Mouse (Mus musculus) induced T-regulatory cell, adult 2 months (primary cell): ENCODE results near the gene Ror2.

Source experiments
- DNase-seq: peaks from one replicate; pipeline ENCODE4 v3.0.0-alpha.2; 2012; ENCODE audit warnings: low read depth

Gene Ror2

DNA sequence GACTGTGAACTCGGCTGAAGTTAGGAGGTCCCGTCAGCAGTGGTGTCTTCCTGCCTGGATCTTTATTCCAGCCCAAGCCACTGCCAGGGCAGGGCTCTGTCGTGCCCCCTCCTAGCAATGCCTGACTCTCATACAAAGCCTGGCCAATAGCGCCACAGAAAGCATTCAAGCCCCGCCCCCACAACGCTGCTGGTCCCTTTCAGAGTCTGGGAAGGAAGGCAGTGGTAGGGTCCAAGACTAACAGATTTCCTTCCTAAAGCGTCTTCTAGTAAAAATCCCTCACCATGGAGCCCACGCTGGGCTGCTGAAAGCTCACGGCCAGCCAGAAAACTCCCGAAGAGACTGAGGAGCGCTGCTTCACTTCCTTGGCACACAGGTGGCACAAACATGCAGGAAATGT, 165.0 kb downstream of the Ror2 start:
- DNase-seq, result no peak

GRCm38 (mm10) chr13:53119586-53120426, 166.1 kb downstream of the Ror2 start:
- DNase-seq, result peak; percentile 79

GRCm38 (mm10) chr13:53118398-53118797, 167.5 kb downstream of the Ror2 start:
- peak; percentile 19 for DNase-seq

- DNase-seq, result no peak
Measured at GRCm38 (mm10) chr13:53117921-53118320, 168.0 kb downstream of the Ror2 start.

DNA sequence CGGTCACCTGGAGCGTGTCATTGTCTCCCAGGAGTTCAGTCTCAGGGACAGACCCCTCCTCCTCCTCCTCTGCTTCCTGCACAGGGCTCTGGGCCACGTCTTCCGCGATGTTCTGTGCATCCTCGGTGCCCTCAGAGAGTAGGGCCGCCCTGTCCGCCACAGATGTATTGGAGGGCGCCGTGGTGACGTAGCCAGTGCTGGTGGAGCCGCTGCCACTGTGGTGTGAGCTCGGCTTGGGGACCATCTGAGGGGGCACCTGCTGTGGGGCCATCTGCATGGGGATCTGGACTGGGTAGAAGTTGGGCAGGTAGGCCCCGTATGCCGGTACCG, 175.7 kb downstream of the Ror2 start:
- no peak for DNase-seq

GRCm38 (mm10) chr13:53109560-53110248, 176.2 kb downstream of the Ror2 start:
- peak; percentile 93 for DNase-seq

DNA sequence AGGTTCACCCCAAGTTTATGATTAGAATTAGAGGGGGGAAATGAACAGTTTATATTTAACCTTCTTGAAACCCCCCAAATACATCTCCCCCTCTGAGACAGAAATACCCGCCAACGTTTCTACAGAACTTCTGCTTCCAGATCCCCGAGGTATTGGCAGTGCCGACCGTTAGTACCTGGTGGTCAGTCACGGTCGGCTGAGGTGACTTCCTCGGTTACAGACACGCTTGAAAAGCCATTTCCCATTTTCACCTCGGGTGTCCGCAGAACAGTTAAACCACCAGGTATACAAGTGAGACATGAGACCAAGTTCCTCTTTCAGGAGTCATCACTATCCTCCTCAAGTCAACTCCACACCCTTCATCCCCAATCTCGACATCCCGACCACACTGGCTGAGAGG, 179.2 kb downstream of the Ror2 start:
- no peak for DNase-seq

DNA sequence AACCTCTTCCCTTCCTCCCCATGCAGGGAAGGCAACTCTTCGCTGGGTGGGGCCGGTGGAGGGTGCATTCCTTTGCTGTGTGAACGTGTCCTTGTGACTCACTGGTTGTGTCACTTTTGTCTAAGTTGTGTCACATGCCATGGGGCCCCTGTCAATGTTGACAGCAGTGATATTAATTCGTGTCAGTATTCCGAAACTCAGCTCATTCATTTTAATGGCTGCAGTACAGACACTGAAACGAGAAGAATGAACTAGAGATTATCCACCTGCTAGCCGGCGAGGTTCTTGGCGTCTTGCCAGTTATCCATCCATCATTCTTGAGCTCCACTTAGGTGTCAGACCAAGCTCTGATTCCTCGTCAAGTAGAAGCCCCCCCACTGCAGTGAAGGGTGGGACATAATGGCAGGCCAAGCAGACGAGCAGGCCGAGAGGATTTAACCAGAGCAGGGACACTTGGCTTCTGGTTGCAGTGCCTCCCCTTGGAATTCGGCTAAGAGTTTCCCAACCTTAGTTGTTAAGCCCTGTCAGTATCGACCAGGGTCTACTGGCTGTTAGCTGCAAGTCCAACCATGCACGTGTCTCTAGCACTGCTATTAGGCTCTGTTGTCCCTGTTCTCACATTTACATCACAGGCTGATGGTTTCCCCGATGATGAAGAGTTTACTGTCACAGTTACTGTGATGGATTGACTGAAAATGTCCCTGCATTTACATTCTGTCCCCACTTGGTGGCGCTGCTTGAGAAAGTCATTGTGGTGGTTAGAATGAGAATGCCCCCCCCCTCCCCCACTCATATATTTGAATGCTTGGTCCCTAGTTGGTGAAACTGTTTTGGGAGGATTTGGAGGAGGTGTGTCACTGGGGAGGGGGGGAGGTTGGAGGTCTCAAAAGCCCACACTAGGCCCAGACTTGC, 185.9 kb downstream of the Ror2 start:
- peak; percentile 30 for DNase-seq

DNA sequence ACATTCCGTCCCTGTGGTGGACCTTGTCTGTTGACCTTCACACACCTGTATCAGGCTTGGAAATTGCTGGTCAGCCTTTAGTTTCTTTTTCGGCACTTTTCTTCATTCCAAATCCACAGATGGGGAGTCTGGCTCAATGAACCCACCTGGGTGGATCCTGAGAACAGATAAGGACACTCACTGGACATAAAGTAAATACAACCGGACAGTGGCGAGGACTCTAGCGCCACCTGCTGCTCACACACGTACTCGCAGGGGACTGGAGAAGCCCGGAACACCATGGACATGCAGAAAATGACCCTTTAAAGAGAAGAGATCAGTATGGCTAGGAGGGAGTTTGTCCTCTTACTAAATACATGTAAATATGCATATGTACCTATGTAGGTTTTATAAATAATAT, 189.3 kb downstream of the Ror2 start:
- peak; percentile 58 for DNase-seq

DNA sequence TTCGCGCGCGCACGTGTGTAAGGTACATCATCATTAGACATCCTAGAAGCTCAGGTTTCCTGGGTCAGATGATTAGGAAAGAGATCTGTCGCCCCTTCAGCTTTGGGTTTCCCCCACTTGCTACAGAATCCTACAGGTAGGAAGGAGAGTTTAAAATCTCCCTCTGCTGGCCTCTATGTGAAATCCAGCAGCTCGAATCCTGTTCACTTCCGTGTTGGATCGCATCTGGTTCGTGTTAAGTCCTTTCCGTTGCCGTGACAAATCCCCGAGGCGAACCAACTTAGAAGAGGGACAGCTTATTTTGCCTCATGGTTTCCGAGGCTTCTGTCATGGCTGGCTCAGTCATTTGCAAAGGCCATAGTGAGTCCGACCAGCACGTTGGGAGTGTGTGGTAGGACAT, 190.7 kb downstream of the Ror2 start:
- no peak for DNase-seq

DNA sequence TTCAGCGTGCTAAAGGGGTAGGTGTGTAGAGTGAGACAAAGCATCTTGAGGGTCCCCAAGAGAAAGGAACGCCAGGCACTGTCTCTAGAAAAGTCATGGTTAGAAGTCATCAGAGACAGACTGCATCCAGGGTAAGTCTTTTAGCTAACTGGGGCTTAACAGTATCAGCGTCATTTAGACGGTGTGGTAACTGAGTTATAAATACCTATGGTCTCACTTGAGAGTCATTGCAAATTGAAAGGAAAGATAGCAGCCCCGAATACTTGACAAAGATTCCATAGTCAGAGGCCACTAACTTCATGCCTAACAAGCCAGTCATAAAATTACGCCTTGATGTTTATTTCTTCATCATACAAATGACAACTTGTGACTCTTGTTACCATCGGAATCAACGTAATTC, 191.3 kb downstream of the Ror2 start:
- no peak for DNase-seq

GRCm38 (mm10) chr13:53093407-53093806, 192.5 kb downstream of the Ror2 start:
- no peak for DNase-seq

DNA sequence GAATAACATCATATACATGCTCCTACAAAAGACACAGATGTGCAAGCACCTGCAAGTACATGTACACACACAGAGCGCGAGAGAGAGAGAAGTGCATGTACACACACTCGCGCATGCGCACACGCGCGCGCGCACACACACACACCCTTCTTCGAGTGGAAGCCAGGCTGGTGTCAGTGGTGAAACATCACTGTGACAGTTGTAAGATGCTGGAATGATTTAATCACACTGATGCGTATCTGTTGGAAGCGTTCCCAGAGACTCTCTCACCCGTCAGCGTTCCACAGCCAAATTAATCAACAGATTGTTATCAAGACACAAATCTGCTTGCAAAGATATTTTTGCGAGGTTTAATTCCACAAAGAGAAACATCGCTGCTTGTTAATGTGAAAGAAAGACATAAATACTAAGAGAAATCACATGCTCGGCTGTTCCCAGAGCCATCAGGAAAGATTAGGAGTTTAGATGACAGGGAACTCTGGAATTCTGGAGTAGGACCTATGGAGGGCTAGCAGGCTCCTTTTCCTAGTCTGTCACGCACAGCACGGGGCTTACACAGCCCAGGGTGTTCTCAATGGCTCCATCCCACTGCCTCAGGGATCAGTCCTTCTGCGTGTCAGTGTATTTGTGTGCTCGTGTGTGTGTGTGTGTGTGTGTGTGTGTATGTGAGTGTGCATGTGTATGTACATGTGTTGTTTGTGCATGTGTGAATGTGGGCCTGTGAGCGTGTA, 199.2 kb downstream of the Ror2 start:
- DNase-seq, result no peak

DNA sequence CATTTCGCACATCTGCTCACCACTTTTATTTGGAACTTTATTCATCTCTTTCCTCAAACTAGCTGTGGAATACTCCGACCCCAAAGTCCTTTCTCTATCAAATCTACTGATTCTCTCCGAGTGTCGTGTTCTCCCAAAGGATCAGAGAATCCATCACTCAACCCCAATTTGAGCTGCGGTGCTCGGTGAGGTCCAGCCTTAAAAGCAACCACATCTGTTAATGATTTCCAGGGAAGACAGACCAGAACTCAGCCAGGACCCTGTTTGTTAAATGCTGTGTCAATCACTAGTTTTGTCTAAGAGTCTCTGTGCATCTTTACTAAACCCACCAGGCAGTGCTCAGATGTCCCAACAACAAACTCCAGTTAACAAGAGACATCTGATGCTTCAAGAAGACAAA, 204.1 kb downstream of the Ror2 start:
- no peak for DNase-seq

- DNase-seq, result no peak
Measured at GRCm38 (mm10) chr13:53077732-53078345, 208.1 kb downstream of the Ror2 start.

GRCm38 (mm10) chr13:53075006-53075405, 210.9 kb downstream of the Ror2 start:
- DNase-seq, result no peak

- no peak for DNase-seq
Measured at GRCm38 (mm10) chr13:53069076-53069690, 216.7 kb downstream of the Ror2 start.

DNA sequence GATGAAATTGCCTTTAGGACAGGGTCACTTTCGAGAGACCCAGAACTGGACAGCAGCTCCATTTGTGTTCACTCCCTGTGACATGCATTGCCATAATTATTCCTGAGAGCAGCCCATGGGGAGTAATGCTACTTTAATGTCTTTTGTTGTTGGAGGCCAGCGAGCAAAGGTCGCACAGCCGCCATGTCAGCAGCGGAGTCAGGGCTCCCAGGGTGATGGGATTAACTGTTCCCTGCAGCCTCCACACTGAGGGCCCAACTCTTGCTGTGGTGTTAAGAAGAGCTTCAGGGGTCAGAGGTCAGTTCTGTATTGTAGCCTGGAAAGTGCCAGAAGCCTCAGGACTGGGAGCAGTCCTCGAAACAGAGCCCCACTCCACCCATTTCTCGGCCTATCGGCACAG, 217.5 kb downstream of the Ror2 start:
- no peak for DNase-seq

GRCm38 (mm10) chr13:53067949-53068348, 218.0 kb downstream of the Ror2 start:
- DNase-seq, result no peak

DNA sequence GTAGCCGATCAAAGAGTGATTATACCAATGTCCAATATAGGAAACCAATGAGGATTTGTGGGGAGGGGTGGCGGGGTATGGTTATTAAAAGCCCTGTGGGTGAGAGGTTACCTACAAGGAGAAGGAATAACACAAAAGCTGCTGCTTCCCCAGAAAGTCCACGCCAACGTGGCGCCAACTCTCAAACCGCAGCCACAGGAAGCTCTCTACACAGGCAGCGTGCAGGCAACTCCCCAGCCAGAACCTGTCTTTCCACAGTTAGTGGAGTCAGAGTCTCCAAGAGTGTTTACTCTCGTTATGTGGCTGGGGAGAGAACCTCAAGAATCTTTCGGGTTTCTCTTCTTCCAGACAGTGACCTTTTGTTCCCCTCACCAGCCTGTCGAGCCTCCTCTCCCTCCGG, 220.8 kb downstream of the Ror2 start:
- peak; percentile 43 for DNase-seq

DNA sequence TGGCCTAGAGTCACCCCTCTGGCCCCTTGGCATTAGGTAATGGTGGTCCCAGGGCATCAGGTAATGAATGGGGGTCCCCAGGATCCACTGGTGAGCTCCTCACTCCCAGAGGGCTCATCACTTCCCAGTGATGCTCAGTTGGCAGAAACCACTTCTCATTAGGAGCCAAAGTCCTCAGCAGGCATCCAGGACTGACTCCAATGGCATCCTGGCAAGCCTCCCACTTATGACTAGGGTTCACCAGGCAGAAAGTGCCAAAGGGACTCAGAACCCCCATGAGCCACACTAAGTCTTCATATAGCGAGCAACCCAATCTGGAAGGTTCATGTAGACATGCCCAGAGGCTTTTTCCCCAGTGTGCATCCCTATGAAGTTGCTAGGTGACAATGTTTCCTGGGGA, 221.2 kb downstream of the Ror2 start:
- no peak for DNase-seq
